Mouse (Mus musculus) hindbrain, embryonic 10.5 days (tissue): ENCODE results near the gene Ctnnbip1. TPM values are rescaled to one million over a fixed set of nuclear protein-coding genes. Genes with fewer than 3 reads are reported as not detected.
A peak's percentile ranks its signal among the peaks of the same experiment; 100 is the strongest.

Source experiments
- DNase-seq: peaks from one replicate; pipeline ENCODE4 v3.0.0-alpha.2; 2017; ENCODE audit warnings: low spot score
- H3K27ac ChIP-seq: fragments of 300-500 bp; sonication (generic); 2 replicates; pipeline ENCODE4 v1.5.1; 2016; ENCODE audit warnings: mild to moderate bottlenecking, moderate library complexity
- H3K27me3 ChIP-seq: fragments of 300-500 bp; sonication (generic); 2 replicates; pipeline ENCODE4 v1.6.1; 2016; ENCODE audit warnings: mild to moderate bottlenecking; ENCODE audit not compliant: poor library complexity, insufficient read depth, severe bottlenecking
- H3K36me3 ChIP-seq: fragments of 300-500 bp; sonication (generic); 2 replicates; pipeline ENCODE4 v1.6.1; 2016; ENCODE audit warnings: mild to moderate bottlenecking, moderate library complexity
- H3K4me1 ChIP-seq: fragments of 300-500 bp; sonication (generic); replicated peaks from 2 replicates; pipeline ENCODE4 v1.6.1; 2016; ENCODE audit warnings: mild to moderate bottlenecking
- H3K4me3 ChIP-seq: fragments of 300-500 bp; sonication (generic); 2 replicates; pipeline ENCODE4 v1.5.1; 2016; ENCODE audit warnings: mild to moderate bottlenecking, moderate library complexity
- H3K9me3 ChIP-seq: fragments of 300-500 bp; sonication (generic); 2 replicates; pipeline ENCODE4 v1.6.1; 2016; ENCODE audit warnings: mild to moderate bottlenecking, moderate library complexity
- WGBS: fragments of 180-500 bp; shearing (Covaris S2); methylation state at CpG from one replicate; pipeline ENCODE4 v1.1.7; 2016; 5-methylcytosine and 5-hydroxymethylcytosine counted together
- polyA plus RNA-seq: library from polyadenylated mRNA; unstranded; fragments of >200 nt; fragmentation: Nextera tagmentation; extraction: Ambion mirVana; gene quantifications from 2 replicates; pipeline ENCODE4 v1.2.1, GENCODE M21; 2016

Ctnnbip1 gene
- polyA plus RNA-seq, 1 experiment from 2014 or later, result 68.2 TPM

- Histone ChIP-seq H3K27ac (no peak overlapping the region), H3K4me1 (peaks cover 57% of the 10 kb centered on the region), H3K4me3 (no peak overlapping the region), H3K36me3 (peaks cover 3% of the 10 kb centered on the region), H3K27me3 (no peaks in the 10 kb centered on the region), H3K9me3 (no peaks in the 10 kb centered on the region)
- WGBS, result 78% methylated on average over 6 of the region's 6 CpGs
- DNase-seq, result no peak
Measured at GRCm38 (mm10) chr4:149525811-149526210, 7.8 kb downstream of the Ctnnbip1 start.

GRCm38 (mm10) chr4:149526330-149526729, 8.3 kb downstream of the Ctnnbip1 start:
- no peak overlapping the region for H3K4me3 ChIP-seq
- no peaks in the 10 kb centered on the region for H3K27me3 ChIP-seq
- H3K27ac ChIP-seq, result no peak overlapping the region
- H3K4me1 ChIP-seq, result peaks cover 52% of the 10 kb centered on the region
- WGBS, result 54% methylated on average over 7 of the region's 7 CpGs
- H3K9me3 ChIP-seq, result no peaks in the 10 kb centered on the region
- H3K36me3 ChIP-seq, result peaks cover 3% of the 10 kb centered on the region
- no peak for DNase-seq

- Histone ChIP-seq H3K9me3 (no peaks in the 10 kb centered on the region), H3K4me1 (peaks cover 50% of the 10 kb centered on the region), H3K36me3 (peaks cover 7% of the 10 kb centered on the region), H3K27me3 (no peaks in the 10 kb centered on the region), H3K27ac (no peak overlapping the region), H3K4me3 (no peak overlapping the region)
- WGBS, result 84% methylated on average over 15 of the region's 15 CpGs
- no peak for DNase-seq
Measured at GRCm38 (mm10) chr4:149527621-149528354, 9.8 kb downstream of the Ctnnbip1 start.

GRCm38 (mm10) chr4:149529691-149530090, 11.7 kb downstream of the Ctnnbip1 start:
- H3K36me3 ChIP-seq, result peaks cover 7% of the 10 kb centered on the region; the same call in 1 of the 2 replicates
- 74% methylated on average over 6 of the region's 6 CpGs for WGBS
- peaks cover 34% of the 10 kb centered on the region for H3K4me1 ChIP-seq
- no peak overlapping the region for H3K4me3 ChIP-seq
- H3K9me3 ChIP-seq, result no peaks in the 10 kb centered on the region
- H3K27ac ChIP-seq, result peak overlapping the region; percentile 35; the same call in 1 of the 2 replicates
- DNase-seq, result no peak
- H3K27me3 ChIP-seq, result no peaks in the 10 kb centered on the region

GRCm38 (mm10) chr4:149539441-149539840, 21.4 kb downstream of the Ctnnbip1 start:
- Histone ChIP-seq H3K9me3 (no peaks in the 10 kb centered on the region), H3K27ac (no peak overlapping the region), H3K4me1 (peaks cover 20% of the 10 kb centered on the region), H3K27me3 (no peaks in the 10 kb centered on the region), H3K4me3 (no peak overlapping the region), H3K36me3 (peaks cover 5% of the 10 kb centered on the region; the same call in 1 of the 2 replicates)
- DNase-seq, result no peak
- WGBS, result 85% methylated on average over 8 of the region's 8 CpGs

- Histone ChIP-seq H3K4me1 (peaks cover 26% of the 10 kb centered on the region), H3K27ac (no peak overlapping the region), H3K36me3 (peaks cover 23% of the 10 kb centered on the region), H3K27me3 (no peaks in the 10 kb centered on the region), H3K9me3 (no peaks in the 10 kb centered on the region), H3K4me3 (no peak overlapping the region)
- 76% methylated on average over 5 of the region's 5 CpGs for WGBS
- no peak for DNase-seq
Measured at GRCm38 (mm10) chr4:149541935-149542334, 23.9 kb downstream of the Ctnnbip1 start.

- H3K36me3 ChIP-seq, result peaks cover 27% of the 10 kb centered on the region
- H3K9me3 ChIP-seq, result no peaks in the 10 kb centered on the region
- no peak overlapping the region for H3K4me3 ChIP-seq
- 82% methylated on average over 12 of the region's 12 CpGs for whole genome bisulfite sequencing
- H3K27me3 ChIP-seq, result no peaks in the 10 kb centered on the region
- H3K4me1 ChIP-seq, result peaks cover 26% of the 10 kb centered on the region
- DNase-seq, result no peak
- no peak overlapping the region for H3K27ac ChIP-seq
Measured at GRCm38 (mm10) chr4:149542431-149542830, 24.4 kb downstream of the Ctnnbip1 start.

GRCm38 (mm10) chr4:149542927-149543553, 25.0 kb downstream of the Ctnnbip1 start:
- Histone ChIP-seq H3K4me1 (peaks cover 26% of the 10 kb centered on the region), H3K27ac (no peak overlapping the region)
- WGBS, result 53% methylated on average over 10 of the region's 10 CpGs

GRCm38 (mm10) chr4:149544892-149545291, 26.9 kb downstream of the Ctnnbip1 start:
- no peak overlapping the region for H3K4me3 ChIP-seq
- H3K9me3 ChIP-seq, result no peaks in the 10 kb centered on the region
- H3K4me1 ChIP-seq, result peaks cover 25% of the 10 kb centered on the region
- DNase-seq, result no peak
- no peak overlapping the region for H3K27ac ChIP-seq
- no peaks in the 10 kb centered on the region for H3K27me3 ChIP-seq
- peaks cover 42% of the 10 kb centered on the region for H3K36me3 ChIP-seq
- 91% methylated on average over 8 of the region's 8 CpGs for WGBS

More at GRCm38 (mm10) chr4:149542927-149543553, 25.0 kb downstream of the Ctnnbip1 start:
- Histone ChIP-seq H3K27me3 (no peaks in the 10 kb centered on the region), H3K9me3 (no peaks in the 10 kb centered on the region), H3K4me3 (no peak overlapping the region), H3K36me3 (peaks cover 33% of the 10 kb centered on the region)
- peak; percentile 85 for DNase-seq

GRCm38 (mm10) chr4:149546797-149547444, 28.9 kb downstream of the Ctnnbip1 start:
- Histone ChIP-seq H3K27ac (no peak overlapping the region), H3K9me3 (no peaks in the 10 kb centered on the region), H3K36me3 (peaks cover 50% of the 10 kb centered on the region), H3K27me3 (no peaks in the 10 kb centered on the region), H3K4me1 (peaks cover 22% of the 10 kb centered on the region), H3K4me3 (no peak overlapping the region)
- DNase-seq, result no peak
- 90% methylated on average over 9 of the region's 9 CpGs for WGBS

- Histone ChIP-seq H3K36me3 (peaks cover 55% of the 10 kb centered on the region), H3K4me3 (no peak overlapping the region), H3K9me3 (no peaks in the 10 kb centered on the region), H3K27ac (no peak overlapping the region), H3K4me1 (peaks cover 17% of the 10 kb centered on the region), H3K27me3 (no peaks in the 10 kb centered on the region)
- WGBS, result 85% methylated on average over 6 of the region's 6 CpGs
- no peak for DNase-seq
Measured at GRCm38 (mm10) chr4:149547523-149547922, 29.5 kb downstream of the Ctnnbip1 start.

- peaks cover 11% of the 10 kb centered on the region for H3K4me1 ChIP-seq
- H3K4me3 ChIP-seq, result no peak overlapping the region
- peak; percentile 76 for DNase-seq
- H3K27me3 ChIP-seq, result no peaks in the 10 kb centered on the region
- 66% methylated on average over 9 of the region's 9 CpGs for WGBS
- H3K36me3 ChIP-seq, result peaks cover 53% of the 10 kb centered on the region
- no peak overlapping the region for H3K27ac ChIP-seq
- no peaks in the 10 kb centered on the region for H3K9me3 ChIP-seq
Measured at GRCm38 (mm10) chr4:149549221-149549925, 31.3 kb downstream of the Ctnnbip1 start.
